Mouse (Mus musculus): Measurements from ENCODE around the gene Lsp1. TPM values are rescaled to one million over a fixed set of nuclear protein-coding genes. Genes with fewer than 3 reads are reported as not detected.
A peak's percentile ranks its signal among the peaks of the same experiment; 100 is the strongest.

The Lsp1 gene
- polyA plus RNA-seq, 1 experiment from 2014 or later = 13.1 TPM

DNA sequence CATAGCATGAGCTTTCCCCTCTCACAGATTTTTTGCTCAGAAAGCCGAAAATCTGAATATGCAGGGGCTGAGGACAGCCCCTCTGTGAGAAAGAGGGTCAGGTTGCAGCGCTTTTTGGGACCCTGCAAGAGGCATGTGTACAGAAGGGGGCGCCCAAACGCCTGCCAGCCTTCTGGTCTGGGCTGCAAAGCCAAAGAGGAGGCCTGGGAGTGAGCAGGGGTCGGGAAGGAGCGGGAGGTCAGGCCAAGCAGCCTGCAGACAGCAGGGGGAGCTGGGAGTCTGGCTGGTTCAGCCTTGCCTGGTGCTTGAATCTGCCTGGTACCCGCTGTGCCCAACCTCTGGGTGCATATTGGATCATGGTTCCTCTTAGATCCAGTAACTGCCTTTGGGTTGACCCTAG is 32.4 kb upstream of the Lsp1 start:
- Histone ChIP-seq H3K36me3 (ENCODE audit: control insufficient read depth, insufficient read depth, low read length) (no peaks in the 10 kb centered on the region), H3K27ac (ENCODE audit: low read depth, low read length) (no peak overlapping the region), H3K9me3 (ENCODE audit: control insufficient read depth, low read length) (no peaks in the 10 kb centered on the region), H3K27me3 (ENCODE audit: control insufficient read depth, insufficient read depth, low read length) (no peaks in the 10 kb centered on the region; the same call in 1 of the 2 replicates), H3K4me2 (no peak overlapping the region), H3K4me1 (ENCODE audit: control insufficient read depth, insufficient read depth, low read length) (no peaks in the 10 kb centered on the region), H3K9ac (ENCODE audit: low read length) (no peak overlapping the region), H3K4me3 (ENCODE audit: low read depth, low read length) (no peak overlapping the region)
- peak; percentile 96 for DNase-seq (ENCODE audit: low spot score, missing footprints)
- WGBS = 2% methylated on average over 7 of the region's 7 CpGs
- ATAC-seq (ENCODE audit: low FRiP score) = peak; percentile 75; the same call in 1 of the 2 replicates

DNA sequence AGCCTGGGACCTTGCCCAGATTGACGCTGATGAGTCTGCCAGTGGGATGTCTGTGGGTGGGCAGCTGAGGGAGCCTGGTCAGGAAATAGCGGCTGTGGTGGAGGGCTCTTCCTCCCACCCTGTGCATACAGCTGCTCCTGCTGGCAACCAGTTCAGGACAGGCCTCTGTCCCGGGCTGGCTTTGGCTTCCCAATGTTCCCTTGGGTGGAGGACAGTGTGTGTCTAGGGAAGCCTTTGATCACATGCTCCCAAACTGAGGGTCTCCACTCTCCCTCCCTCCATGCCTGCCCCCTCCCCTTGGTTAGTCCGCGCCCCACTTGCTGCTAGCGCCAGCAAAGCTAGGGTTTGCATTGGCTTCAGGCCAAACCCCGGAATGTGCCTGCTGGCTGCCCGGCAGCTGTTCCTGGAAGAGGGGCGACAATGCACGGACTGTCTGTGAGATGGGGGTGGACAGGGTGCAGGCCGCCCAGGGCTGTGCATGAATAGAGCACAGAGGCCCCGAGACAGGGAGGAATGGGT is 30.4 kb upstream of the Lsp1 start:
- Histone ChIP-seq H3K27ac (ENCODE audit: low read depth, low read length) (no peak overlapping the region), H3K4me1 (ENCODE audit: control insufficient read depth, insufficient read depth, low read length) (no peaks in the 10 kb centered on the region), H3K27me3 (ENCODE audit: control insufficient read depth, insufficient read depth, low read length) (no peaks in the 10 kb centered on the region; the same call in 1 of the 2 replicates), H3K36me3 (ENCODE audit: control insufficient read depth, insufficient read depth, low read length) (no peaks in the 10 kb centered on the region), H3K4me2 (no peak overlapping the region), H3K9me3 (ENCODE audit: control insufficient read depth, low read length) (no peaks in the 10 kb centered on the region), H3K4me3 (ENCODE audit: low read depth, low read length) (no peak overlapping the region), H3K9ac (ENCODE audit: low read length) (no peak overlapping the region)
- 76% methylated on average over 12 of the region's 12 CpGs for WGBS
- ATAC-seq (ENCODE audit: low FRiP score) = peak; percentile 70; the same call in 1 of the 2 replicates
- DNase-seq (ENCODE audit: low spot score, missing footprints) = no peak

DNA sequence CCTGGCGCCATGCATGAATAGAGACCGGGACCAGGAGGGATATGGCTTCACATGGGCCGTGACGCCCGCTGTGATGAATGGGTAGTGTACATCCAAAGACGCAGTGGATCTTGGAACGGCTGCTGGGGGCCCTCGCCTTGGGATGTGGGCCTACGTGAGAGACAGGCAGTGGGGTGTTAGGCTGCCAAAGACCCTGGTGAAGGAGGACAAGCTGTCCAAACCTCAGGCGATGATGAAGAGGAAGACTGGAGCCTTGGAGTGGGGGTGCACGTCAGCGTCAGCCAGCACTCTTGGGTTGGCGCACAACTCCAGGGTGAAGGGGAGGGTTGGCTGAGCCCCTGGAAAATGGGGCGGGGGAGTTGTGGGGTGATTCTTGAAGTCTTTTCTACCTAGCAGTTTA is 29.5 kb upstream of the Lsp1 start:
- Histone ChIP-seq H3K4me3 (ENCODE audit: low read depth, low read length) (no peak overlapping the region), H3K27me3 (ENCODE audit: control insufficient read depth, insufficient read depth, low read length) (no peaks in the 10 kb centered on the region; the same call in 1 of the 2 replicates), H3K9me3 (ENCODE audit: control insufficient read depth, low read length) (no peaks in the 10 kb centered on the region), H3K4me1 (ENCODE audit: control insufficient read depth, insufficient read depth, low read length) (no peaks in the 10 kb centered on the region), H3K4me2 (no peak overlapping the region), H3K27ac (ENCODE audit: low read depth, low read length) (no peak overlapping the region), H3K9ac (ENCODE audit: low read length) (no peak overlapping the region), H3K36me3 (ENCODE audit: control insufficient read depth, insufficient read depth, low read length) (no peaks in the 10 kb centered on the region)
- no peak for DNase-seq (ENCODE audit: low spot score, missing footprints)
- 90% methylated on average over 14 of the region's 14 CpGs for WGBS
- no peak for ATAC-seq (ENCODE audit: low FRiP score)

DNA sequence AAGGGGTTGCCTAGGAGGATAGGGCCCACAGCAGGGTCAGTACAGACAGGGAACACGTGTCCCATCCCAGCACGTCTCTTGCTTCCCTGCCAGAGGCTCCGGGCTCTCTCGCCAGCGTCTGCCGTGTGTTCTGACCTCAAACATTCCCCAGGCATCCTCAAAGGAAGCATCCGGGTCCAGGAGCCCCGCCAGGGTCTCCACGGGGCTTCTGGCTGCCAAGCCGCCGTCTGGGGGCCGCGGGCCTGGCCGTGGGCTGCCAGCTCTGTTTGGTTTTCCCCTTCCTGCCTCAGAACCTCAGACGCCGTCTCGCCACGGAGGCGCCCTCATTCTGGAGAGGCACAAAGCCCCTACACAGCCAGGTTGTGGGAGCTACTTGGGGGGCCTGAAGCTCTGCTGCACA is 27.0 kb upstream of the Lsp1 start:
- no peak for DNase-seq (ENCODE audit: low spot score, missing footprints)
- no peaks in the 10 kb centered on the region for H3K36me3 ChIP-seq (ENCODE audit: control insufficient read depth, insufficient read depth, low read length)
- no peak for ATAC-seq (ENCODE audit: low FRiP score)
- H3K4me1 ChIP-seq (ENCODE audit: control insufficient read depth, insufficient read depth, low read length) = no peaks in the 10 kb centered on the region
- H3K4me3 ChIP-seq (ENCODE audit: low read depth, low read length) = no peak overlapping the region
- no peak overlapping the region for H3K9ac ChIP-seq (ENCODE audit: low read length)
- no peak overlapping the region for H3K27ac ChIP-seq (ENCODE audit: low read depth, low read length)
- WGBS = 55% methylated on average over 19 of the region's 19 CpGs
- H3K27me3 ChIP-seq (ENCODE audit: control insufficient read depth, insufficient read depth, low read length) = no peaks in the 10 kb centered on the region; the same call in 1 of the 2 replicates
- H3K9me3 ChIP-seq (ENCODE audit: control insufficient read depth, low read length) = no peaks in the 10 kb centered on the region
- H3K4me2 ChIP-seq = no peak overlapping the region

DNA sequence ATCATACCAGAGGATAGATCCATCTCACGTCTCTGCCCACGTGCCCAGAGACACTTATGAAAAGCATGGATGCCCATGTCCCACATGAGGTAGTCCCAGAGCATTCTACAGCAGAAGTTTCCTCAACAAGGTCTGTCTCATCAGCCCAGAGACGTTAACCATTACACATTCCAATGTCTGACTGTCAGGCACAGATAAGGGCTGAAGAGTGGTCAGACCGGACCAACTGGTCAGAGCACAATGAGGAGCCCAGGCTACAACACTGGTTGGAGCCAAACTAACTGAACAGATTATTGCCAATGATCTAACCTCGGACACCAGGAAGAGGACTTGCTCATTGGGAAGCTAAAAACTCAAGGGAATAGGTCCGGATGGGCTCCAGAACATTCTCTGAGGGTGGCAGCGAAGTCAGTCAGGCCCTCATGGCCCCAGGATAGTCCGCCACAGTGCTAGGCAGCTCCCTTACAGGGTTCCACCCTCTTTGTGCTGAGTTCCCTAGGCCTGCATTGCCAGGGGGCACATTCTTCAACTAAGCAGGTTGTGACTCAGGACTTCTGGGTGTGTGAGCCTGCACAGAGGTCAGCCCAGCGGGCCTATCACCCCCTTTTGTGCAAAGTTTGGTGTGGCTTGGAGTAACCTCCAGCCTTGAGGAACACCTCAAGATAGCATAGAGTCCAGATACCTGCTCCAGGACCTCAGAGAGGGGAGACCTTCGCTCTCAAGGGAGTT is 26.3 kb upstream of the Lsp1 start, which contains the start of gene Syt8:
TSS of gene Syt8 (plus strand) at position 714 of the 729 bp plus-strand sequence.
- Histone ChIP-seq H3K9ac (ENCODE audit: low read length) (no peak within 1 kb of the TSS), H3K27ac (ENCODE audit: low read depth, low read length) (no peak within 1 kb of the TSS), H3K9me3 (ENCODE audit: control insufficient read depth, low read length) (no peaks in the 10 kb centered on the region), H3K4me2 (no peak within 1 kb of the TSS), H3K4me3 (ENCODE audit: low read depth, low read length) (no peak within 1 kb of the TSS), H3K4me1 (ENCODE audit: control insufficient read depth, insufficient read depth, low read length) (no peaks in the 10 kb centered on the region), H3K36me3 (ENCODE audit: control insufficient read depth, insufficient read depth, low read length) (no peaks in the 10 kb centered on the region), H3K27me3 (ENCODE audit: control insufficient read depth, insufficient read depth, low read length) (no peaks in the 10 kb centered on the region)
- DNase-seq (ENCODE audit: low spot score, missing footprints) (no peak), ATAC-seq (ENCODE audit: low FRiP score) (no peak)
- 85% methylated on average over 10 of the region's 10 CpGs for WGBS

DNA sequence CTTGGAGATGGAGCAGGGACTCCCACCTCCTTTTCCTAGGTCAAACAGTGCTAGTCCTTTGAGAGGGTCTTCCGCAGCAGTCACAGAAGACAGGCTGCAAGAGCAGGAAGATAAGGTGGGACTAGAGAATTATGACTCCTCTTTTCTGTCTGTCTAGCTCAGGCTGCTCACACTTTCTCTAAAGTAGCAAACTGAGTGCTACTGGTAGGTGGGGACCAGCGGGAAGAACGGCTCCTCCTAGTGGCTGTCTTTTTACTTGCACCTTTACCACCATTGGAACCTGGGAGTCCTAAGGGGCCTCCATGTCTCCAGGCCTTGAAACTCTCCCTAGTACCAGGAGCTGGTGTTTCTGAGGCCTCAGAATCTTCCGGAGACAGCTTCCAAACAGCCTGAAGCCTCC is 25.1 kb upstream of the Lsp1 start:
- Histone ChIP-seq H3K4me3 (ENCODE audit: low read depth, low read length) (no peak overlapping the region), H3K9ac (ENCODE audit: low read length) (no peak overlapping the region), H3K27me3 (ENCODE audit: control insufficient read depth, insufficient read depth, low read length) (no peaks in the 10 kb centered on the region), H3K9me3 (ENCODE audit: control insufficient read depth, low read length) (no peaks in the 10 kb centered on the region), H3K4me1 (ENCODE audit: control insufficient read depth, insufficient read depth, low read length) (no peaks in the 10 kb centered on the region), H3K36me3 (ENCODE audit: control insufficient read depth, insufficient read depth, low read length) (no peaks in the 10 kb centered on the region), H3K27ac (ENCODE audit: low read depth, low read length) (no peak overlapping the region), H3K4me2 (no peak overlapping the region)
- peak; percentile 98 for DNase-seq (ENCODE audit: low spot score, missing footprints)
- WGBS = 23% methylated on average over 4 of the region's 4 CpGs
- ATAC-seq (ENCODE audit: low FRiP score) = no peak

DNA sequence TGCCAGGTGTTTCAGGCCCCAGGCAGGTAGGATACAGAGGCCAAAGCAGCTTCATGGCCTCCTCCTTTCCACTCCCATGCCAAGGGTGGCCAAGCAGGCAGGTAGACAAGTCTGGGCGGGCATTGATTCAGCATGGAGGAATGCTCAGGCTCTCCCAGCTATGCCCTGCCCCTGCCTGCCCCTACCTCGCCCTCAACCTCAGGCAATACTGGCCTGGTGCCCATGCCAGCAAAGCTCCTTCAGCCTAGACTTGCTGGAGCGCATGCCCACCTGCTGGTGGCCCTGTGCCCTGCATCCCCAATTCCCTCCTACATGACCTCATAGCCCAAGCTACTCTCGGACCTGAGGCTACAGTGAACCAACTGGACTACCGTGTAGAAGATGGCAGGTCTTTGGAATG is 23.3 kb upstream of the Lsp1 start:
- 78% methylated on average over 5 of the region's 5 CpGs for WGBS
- DNase-seq (ENCODE audit: low spot score, missing footprints) = no peak
- H3K36me3 ChIP-seq (ENCODE audit: control insufficient read depth, insufficient read depth, low read length) = no peaks in the 10 kb centered on the region
- H3K9ac ChIP-seq (ENCODE audit: low read length) = no peak overlapping the region
- no peak for ATAC-seq (ENCODE audit: low FRiP score)
- no peaks in the 10 kb centered on the region for H3K27me3 ChIP-seq (ENCODE audit: control insufficient read depth, insufficient read depth, low read length)
- no peak overlapping the region for H3K27ac ChIP-seq (ENCODE audit: low read depth, low read length)
- H3K4me1 ChIP-seq (ENCODE audit: control insufficient read depth, insufficient read depth, low read length) = no peaks in the 10 kb centered on the region
- H3K9me3 ChIP-seq (ENCODE audit: control insufficient read depth, low read length) = no peaks in the 10 kb centered on the region
- no peak overlapping the region for H3K4me2 ChIP-seq
- no peak overlapping the region for H3K4me3 ChIP-seq (ENCODE audit: low read depth, low read length)

DNA sequence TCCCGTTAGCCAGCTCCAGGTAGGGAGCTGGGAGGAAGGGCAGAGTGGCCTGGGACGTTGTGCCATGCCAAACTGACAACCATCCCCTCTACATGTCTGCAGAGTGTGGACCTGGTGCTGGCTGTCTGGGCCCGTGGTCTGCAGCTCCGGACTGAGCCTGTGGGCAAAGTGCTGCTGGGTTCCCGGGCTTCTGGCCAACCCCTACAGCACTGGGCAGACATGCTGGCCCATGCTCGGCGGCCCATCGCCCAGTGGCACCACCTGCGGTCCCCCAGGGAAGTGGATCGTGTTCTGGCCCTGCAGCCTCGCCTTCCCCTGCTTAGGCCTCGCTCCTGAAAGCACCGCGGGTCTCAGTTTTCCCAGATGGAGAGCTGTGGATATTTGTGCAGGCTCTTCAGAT is 20.6 kb upstream of the Lsp1 start:
- no peaks in the 10 kb centered on the region for H3K36me3 ChIP-seq (ENCODE audit: control insufficient read depth, insufficient read depth, low read length)
- ATAC-seq (ENCODE audit: low FRiP score) (no peak), DNase-seq (ENCODE audit: low spot score, missing footprints) (no peak)
- H3K9me3 ChIP-seq (ENCODE audit: control insufficient read depth, low read length) = no peaks in the 10 kb centered on the region
- H3K4me3 ChIP-seq (ENCODE audit: low read depth, low read length) = no peak overlapping the region
- H3K9ac ChIP-seq (ENCODE audit: low read length) = no peak overlapping the region
- H3K4me2 ChIP-seq = no peak overlapping the region
- H3K27ac ChIP-seq (ENCODE audit: low read depth, low read length) = no peak overlapping the region
- H3K27me3 ChIP-seq (ENCODE audit: control insufficient read depth, insufficient read depth, low read length) = no peaks in the 10 kb centered on the region
- H3K4me1 ChIP-seq (ENCODE audit: control insufficient read depth, insufficient read depth, low read length) = no peaks in the 10 kb centered on the region
- WGBS = 83% methylated on average over 14 of the region's 14 CpGs

DNA sequence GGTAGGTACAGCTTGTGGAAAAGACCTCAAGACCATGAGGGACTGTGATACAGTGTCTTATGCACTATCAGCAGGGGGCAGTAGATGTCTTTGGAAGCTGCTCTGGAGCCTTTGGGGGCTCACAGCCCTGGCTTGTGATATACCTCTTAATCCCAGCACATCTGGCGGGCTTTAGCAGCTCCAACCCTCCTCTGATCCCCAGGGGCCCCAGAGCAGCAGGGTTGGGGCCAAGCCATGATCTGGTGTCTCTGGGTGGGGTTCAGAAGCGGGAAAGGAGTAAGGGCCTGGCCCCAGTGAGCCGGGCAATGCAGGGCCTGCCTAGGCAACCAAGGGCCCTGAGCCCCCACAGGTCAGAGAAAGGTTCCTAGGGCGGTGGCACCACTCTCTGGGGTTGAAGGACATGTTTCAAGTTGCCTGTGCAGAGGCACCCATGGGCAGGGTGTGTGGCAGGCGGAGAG is 19.9 kb upstream of the Lsp1 start:
- ATAC-seq (ENCODE audit: low FRiP score) (peak; percentile 66; the same call in 1 of the 2 replicates), DNase-seq (ENCODE audit: low spot score, missing footprints) (peak; percentile 87)
- no peaks in the 10 kb centered on the region for H3K36me3 ChIP-seq (ENCODE audit: control insufficient read depth, insufficient read depth, low read length)
- H3K4me1 ChIP-seq (ENCODE audit: control insufficient read depth, insufficient read depth, low read length) = no peaks in the 10 kb centered on the region
- H3K27me3 ChIP-seq (ENCODE audit: control insufficient read depth, insufficient read depth, low read length) = no peaks in the 10 kb centered on the region
- H3K4me2 ChIP-seq = no peak overlapping the region
- 0 out of 2 replicates have a peak overlapping the region, but pooled peaks have one; percentile 12 for H3K9ac ChIP-seq (ENCODE audit: low read length)
- H3K4me3 ChIP-seq (ENCODE audit: low read depth, low read length) = no peak overlapping the region
- 53% methylated on average over 5 of the region's 5 CpGs for WGBS
- H3K9me3 ChIP-seq (ENCODE audit: control insufficient read depth, low read length) = no peaks in the 10 kb centered on the region
- no peak overlapping the region for H3K27ac ChIP-seq (ENCODE audit: low read depth, low read length)

Data from midbrain, embryonic 11.5 days (tissue).